Mouse (Mus musculus) hindbrain, embryonic 14.5 days (tissue): Measurements from ENCODE around the gene Tpbg. TPM values are rescaled to one million over a fixed set of nuclear protein-coding genes. Genes with fewer than 3 reads are reported as not detected.

Experiments
- ATAC-seq: fragments of 200-750 bp; cut with Nextera tagmentation; 2 replicates; pipeline ENCODE4 v1.8.0; 2017; ENCODE audit warnings: moderate number of reproducible peaks, mild to moderate bottlenecking, moderate TSS enrichment, moderate library complexity; ENCODE audit not compliant: low FRiP score
- DNase-seq: peaks from one replicate; pipeline ENCODE4 v3.0.0-alpha.2; 2015; ENCODE audit warnings: low spot score
- H3K27ac ChIP-seq: fragments of 300-500 bp; sonication (generic); 2 replicates; pipeline ENCODE4 v1.5.1; 2014; ENCODE audit warnings: mild to moderate bottlenecking, moderate library complexity
- H3K27me3 ChIP-seq: fragments of 300-500 bp; sonication (generic); 2 replicates; pipeline ENCODE4 v1.6.1; 2014; ENCODE audit warnings: mild to moderate bottlenecking, low read length, mixed read lengths; ENCODE audit not compliant: control insufficient read depth, insufficient read depth
- H3K36me3 ChIP-seq: fragments of 300-500 bp; sonication (generic); replicated peaks from 2 replicates; pipeline ENCODE4 v1.6.1; 2014; ENCODE audit not compliant: control insufficient read depth, insufficient read depth
- H3K4me1 ChIP-seq: fragments of 300-500 bp; sonication (generic); replicated peaks from 2 replicates; pipeline ENCODE4 v1.6.1; 2014; ENCODE audit warnings: antibody characterized with exemption, low read length, mixed read lengths; ENCODE audit not compliant: control insufficient read depth, insufficient read depth
- H3K4me2 ChIP-seq: fragments of 300-500 bp; sonication (generic); replicated peaks from 2 replicates; pipeline ENCODE4 v1.6.1; 2014; ENCODE audit warnings: mild to moderate bottlenecking, moderate library complexity
- H3K4me3 ChIP-seq: fragments of 300-500 bp; sonication (generic); replicated peaks from 2 replicates; pipeline ENCODE4 v1.5.1; 2014; ENCODE audit warnings: mild to moderate bottlenecking, low read length
- H3K9ac ChIP-seq: fragments of 300-500 bp; sonication (generic); 2 replicates; pipeline ENCODE4 v1.6.1; 2014
- H3K9me3 ChIP-seq: fragments of 300-500 bp; sonication (generic); 2 replicates; pipeline ENCODE4 v1.6.1; 2016; ENCODE audit warnings: low read length; ENCODE audit not compliant: control insufficient read depth
- WGBS: fragments of 180-500 bp; shearing (Covaris S2); extraction: QIAGEN DNeasy Blood & Tissue Kit; methylation state at CpG from one replicate; pipeline ENCODE4 v1.1.7; 2014; 5-methylcytosine and 5-hydroxymethylcytosine counted together
- polyA plus RNA-seq: library from polyadenylated mRNA; unstranded; fragments of >200 nt; fragmentation: Nextera tagmentation; extraction: Ambion mirVana; gene quantifications from 2 replicates; pipeline ENCODE4 v1.2.1, GENCODE M21; 2014

Gene Tpbg
- polyA plus RNA-seq, 1 experiment from 2014 or later: 27.9 TPM

- H3K4me3 ChIP-seq: no peak overlapping the region
- H3K27ac ChIP-seq: no peak overlapping the region
- DNase-seq (no peak), ATAC-seq (no peak)
- no peaks in the 10 kb centered on the region for H3K36me3 ChIP-seq
- no peaks in the 10 kb centered on the region for H3K4me1 ChIP-seq
- no peak overlapping the region for H3K9ac ChIP-seq
- no peak overlapping the region for H3K4me2 ChIP-seq
- H3K27me3 ChIP-seq: no peaks in the 10 kb centered on the region
- WGBS: 89% methylated on average over 5 of the region's 5 CpGs
- no peaks in the 10 kb centered on the region for H3K9me3 ChIP-seq
These were observed 51.5 kb downstream of the Tpbg start for GRCm38 (mm10) chr9:85893681-85894080.

Other genes starting within 250 kb of the Tpbg start
- gene Ibtk, start 93.0 kb upstream of the Tpbg start, polyA plus RNA-seq: 37.3 and 39.0 TPM in 2 replicates